Mouse (Mus musculus) spleen, postnatal 10 days (tissue): ENCODE data around the gene 1700010B08Rik.

ENCODE experiments used
- DNase-seq, 2 experiments: peaks; one replicate each; pipeline ENCODE4 v3.0.0; 2021 to 2022; ENCODE audit warnings: low spot score in 2 of 2

Gene 1700010B08Rik

GRCm38 (mm10) chr2:173770620-173771019 is 51.4 kb downstream of the 1700010B08Rik start:
- DNase-seq: no peak
